Mouse (Mus musculus) heart, embryonic 14.5 days (tissue): ENCODE data around the gene 9530077C05Rik. TPM values are rescaled to one million over a fixed set of nuclear protein-coding genes. Genes with fewer than 3 reads are reported as not detected.

Experiments used
- ATAC-seq: fragments of 200-750 bp; cut with Nextera tagmentation; 2 replicates; pipeline ENCODE4 v1.8.0; 2017; ENCODE audit warnings: low read depth, moderate TSS enrichment; ENCODE audit not compliant: insufficient number of reproducible peaks, insufficient read depth, low FRiP score
- H3K27ac ChIP-seq, 2 experiments: fragments of 200-500 bp in 1 of 2; fragments of 300-500 bp in 1 of 2; sonication (generic) in 1 of 2; replicated peaks in 1 of 2; 2 replicates each; pipeline ENCODE4 v1.5.1; 2012 to 2014; ENCODE audit warnings: low read depth in 2 of 2, low read length in 2 of 2, control low read depth in 1 of 2, mild to moderate bottlenecking in 1 of 2, mixed read lengths in 1 of 2; ENCODE audit not compliant: control insufficient read depth in 1 of 2, insufficient read depth in 1 of 2
- H3K27me3 ChIP-seq: fragments of 300-500 bp; sonication (generic); 2 replicates; pipeline ENCODE4 v1.6.1; 2014; ENCODE audit warnings: mild to moderate bottlenecking, low read length, control low read depth; ENCODE audit not compliant: control insufficient read depth, insufficient read depth
- H3K36me3 ChIP-seq: fragments of 300-500 bp; sonication (generic); 2 replicates; pipeline ENCODE4 v1.6.1; 2014; ENCODE audit warnings: mild to moderate bottlenecking, control low read depth, low read length, mixed read lengths; ENCODE audit not compliant: control insufficient read depth, insufficient read depth
- H3K4me1 ChIP-seq, 2 experiments: fragments of 200-500 bp in 1 of 2; fragments of 300-500 bp in 1 of 2; sonication (generic) in 1 of 2; 2 replicates each; pipeline ENCODE4 v1.6.1; 2012 to 2014; ENCODE audit warnings: low read length in 2 of 2, control low read depth in 1 of 2, mixed read lengths in 1 of 2; ENCODE audit not compliant: control insufficient read depth in 2 of 2, insufficient read depth in 2 of 2
- H3K4me2 ChIP-seq: fragments of 300-500 bp; sonication (generic); 2 replicates; pipeline ENCODE4 v1.6.1; 2014; ENCODE audit warnings: mild to moderate bottlenecking, low read length
- H3K4me3 ChIP-seq, 2 experiments: fragments of 200-500 bp in 1 of 2; fragments of 300-500 bp in 1 of 2; sonication (generic) in 1 of 2; 2 replicates each; pipeline ENCODE4 v1.5.1; 2012 to 2014; ENCODE audit warnings: low read length in 2 of 2, mild to moderate bottlenecking in 2 of 2, control low read depth in 1 of 2, low read depth in 1 of 2, moderate library complexity in 1 of 2; ENCODE audit not compliant: control insufficient read depth in 1 of 2, insufficient read depth in 1 of 2
- H3K9ac ChIP-seq: fragments of 300-500 bp; sonication (generic); 2 replicates; pipeline ENCODE4 v1.6.1; 2014; ENCODE audit warnings: mild to moderate bottlenecking, low read length
- H3K9me3 ChIP-seq: fragments of 300-500 bp; sonication (generic); 2 replicates; pipeline ENCODE4 v1.6.1; 2016; ENCODE audit warnings: low read length, control low read depth; ENCODE audit not compliant: control insufficient read depth
- WGBS: fragments of 180-500 bp; shearing (Covaris S2); extraction: QIAGEN DNeasy Blood & Tissue Kit; methylation state at CpG from one replicate; pipeline ENCODE4 v1.1.7; 2014; 5-methylcytosine and 5-hydroxymethylcytosine counted together
- polyA plus RNA-seq: library from polyadenylated mRNA; unstranded; fragments of >200 nt; fragmentation: Nextera tagmentation; extraction: Ambion mirVana; gene quantifications from 2 replicates; pipeline ENCODE4 v1.2.1, GENCODE M21; 2014

9530077C05Rik gene
- polyA plus RNA-seq, 1 experiment from 2014 or later = 1.9 TPM

DNA sequence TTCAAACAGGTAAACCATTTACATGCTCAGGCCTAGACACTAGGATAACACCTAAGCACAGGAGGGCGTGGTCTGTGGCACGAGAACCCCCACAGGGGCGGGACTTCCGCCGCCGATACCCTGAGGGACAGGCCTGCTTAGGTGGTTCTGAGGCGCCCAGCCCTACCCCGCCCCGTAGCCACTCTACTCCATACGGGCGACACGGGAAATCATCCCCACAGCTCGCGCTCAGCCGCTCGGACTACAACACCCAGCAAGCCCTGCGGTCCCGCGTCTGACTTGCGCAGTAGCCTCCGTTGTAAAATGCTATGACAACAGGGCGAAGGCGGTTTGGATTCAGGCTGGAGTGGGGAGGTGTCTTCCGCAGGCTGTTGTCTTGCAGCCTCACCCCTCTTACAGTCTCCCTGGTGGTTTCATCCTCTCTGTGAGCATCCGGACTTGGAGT, 64.1 kb downstream of the 9530077C05Rik start, which contains the start of gene Bbs9:
Gene Bbs9, plus strand, starts transcription at position 292 of the 445 bp plus-strand sequence.
- H3K36me3 ChIP-seq = no peaks in the 10 kb centered on the region
- WGBS = 1% methylated on average over 25 of the region's 25 CpGs
- H3K4me3 ChIP-seq = peak within 1 kb of the TSS; percentile 68 to 72
- peak within 1 kb of the TSS; percentile 15 to 53; a peak in 2 of 4 replicates for H3K27ac ChIP-seq
- peak within 1 kb of the TSS; percentile 75 for H3K9ac ChIP-seq
- H3K4me2 ChIP-seq = peak within 1 kb of the TSS; percentile 75
- ATAC-seq = peak; percentile 97
- peaks cover 0 to 6% of the 10 kb centered on the region in 2 experiments; a peak in 2 of 4 replicates for H3K4me1 ChIP-seq
- no peaks in the 10 kb centered on the region for H3K27me3 ChIP-seq
- H3K9me3 ChIP-seq = no peaks in the 10 kb centered on the region

DNA sequence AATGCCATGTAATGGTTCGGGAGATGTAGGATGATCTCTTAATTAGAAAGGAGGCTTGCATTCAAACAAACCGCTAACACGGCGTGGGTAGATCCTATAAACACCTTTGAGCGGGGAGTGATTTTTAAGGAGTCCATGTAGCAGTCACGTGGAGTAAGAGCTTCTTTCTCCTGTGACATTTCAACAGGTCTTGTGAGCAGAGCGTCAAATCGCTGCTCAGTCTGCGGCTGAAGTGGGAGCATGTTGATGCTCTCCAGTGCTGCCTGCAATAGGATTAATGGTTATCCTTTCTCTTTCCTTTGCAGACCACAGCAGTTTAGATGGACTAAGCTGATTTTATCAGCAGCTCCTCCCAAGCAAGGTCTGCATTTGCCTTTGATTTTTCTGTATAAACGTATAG, 65.0 kb downstream of the 9530077C05Rik start:
- Histone ChIP-seq H3K9me3 (no peaks in the 10 kb centered on the region), H3K27ac (peak overlapping the region in 1 of 2 experiments; percentile 53; a peak in 1 of 4 replicates)
- ATAC-seq = no peak

GRCm38 (mm10) chr9:22478946-22479345, 67.6 kb downstream of the 9530077C05Rik start:
- no peaks in the 10 kb centered on the region for H3K27me3 ChIP-seq
- no peak overlapping the region for H3K27ac ChIP-seq
- H3K36me3 ChIP-seq = no peaks in the 10 kb centered on the region
- H3K4me3 ChIP-seq = no peak overlapping the region
- peaks cover 0 to 6% of the 10 kb centered on the region in 2 experiments; a peak in 2 of 4 replicates for H3K4me1 ChIP-seq
- no peak overlapping the region for H3K4me2 ChIP-seq
- WGBS = 87% methylated on average over 8 of the region's 8 CpGs
- no peaks in the 10 kb centered on the region for H3K9me3 ChIP-seq
- no peak overlapping the region for H3K9ac ChIP-seq
- no peak for ATAC-seq

More for the DNA sequence above, 65.0 kb downstream of the 9530077C05Rik start:
- peak overlapping the region; percentile 75 for H3K9ac ChIP-seq
- H3K36me3 ChIP-seq = no peaks in the 10 kb centered on the region
- peak overlapping the region; percentile 68 to 72 for H3K4me3 ChIP-seq
- WGBS = 4% methylated on average over 10 of the region's 10 CpGs
- peaks cover 0 to 6% of the 10 kb centered on the region in 2 experiments; a peak in 2 of 4 replicates for H3K4me1 ChIP-seq
- peak overlapping the region; percentile 75 for H3K4me2 ChIP-seq
- H3K27me3 ChIP-seq = no peaks in the 10 kb centered on the region

DNA sequence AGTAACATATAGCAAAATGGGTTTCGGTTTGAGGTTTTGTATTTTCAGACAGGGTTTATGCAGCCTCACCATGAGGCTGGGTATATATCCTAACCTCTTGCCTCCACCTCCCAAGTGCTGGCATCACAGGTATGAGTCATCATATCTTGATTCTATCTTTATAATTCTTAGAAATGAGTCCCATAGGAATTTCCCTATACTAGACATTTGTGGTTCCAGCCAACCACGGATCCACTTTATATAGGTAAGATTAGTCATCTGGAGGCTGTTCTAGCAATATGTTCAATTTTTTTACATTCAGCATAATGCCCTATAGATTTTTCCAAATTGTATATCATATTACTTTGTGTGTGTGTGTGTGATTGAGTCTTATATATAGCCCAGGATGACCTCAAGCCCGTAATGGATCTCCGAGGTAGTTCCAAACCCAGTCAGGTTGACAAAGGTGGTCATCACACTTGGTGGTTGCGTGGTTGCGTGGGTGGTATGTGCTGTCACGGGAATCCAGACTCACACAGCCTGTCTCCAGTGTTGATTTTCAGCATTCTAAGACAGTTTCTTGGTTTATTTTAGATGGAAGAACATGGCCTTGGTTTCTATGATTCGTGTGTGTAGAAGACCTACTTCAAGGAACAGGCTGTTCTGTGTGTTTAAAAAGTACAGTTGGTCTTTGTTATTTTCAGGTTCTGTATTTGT, 72.7 kb downstream of the 9530077C05Rik start:
- Histone ChIP-seq H3K4me3 (no peak overlapping the region), H3K27me3 (no peaks in the 10 kb centered on the region), H3K27ac (no peak overlapping the region), H3K9me3 (no peaks in the 10 kb centered on the region), H3K4me2 (no peak overlapping the region), H3K36me3 (no peaks in the 10 kb centered on the region), H3K4me1 (no peaks in the 10 kb centered on the region), H3K9ac (no peak overlapping the region)
- no peak for ATAC-seq
- 89% methylated on average over 8 of the region's 8 CpGs for WGBS

DNA sequence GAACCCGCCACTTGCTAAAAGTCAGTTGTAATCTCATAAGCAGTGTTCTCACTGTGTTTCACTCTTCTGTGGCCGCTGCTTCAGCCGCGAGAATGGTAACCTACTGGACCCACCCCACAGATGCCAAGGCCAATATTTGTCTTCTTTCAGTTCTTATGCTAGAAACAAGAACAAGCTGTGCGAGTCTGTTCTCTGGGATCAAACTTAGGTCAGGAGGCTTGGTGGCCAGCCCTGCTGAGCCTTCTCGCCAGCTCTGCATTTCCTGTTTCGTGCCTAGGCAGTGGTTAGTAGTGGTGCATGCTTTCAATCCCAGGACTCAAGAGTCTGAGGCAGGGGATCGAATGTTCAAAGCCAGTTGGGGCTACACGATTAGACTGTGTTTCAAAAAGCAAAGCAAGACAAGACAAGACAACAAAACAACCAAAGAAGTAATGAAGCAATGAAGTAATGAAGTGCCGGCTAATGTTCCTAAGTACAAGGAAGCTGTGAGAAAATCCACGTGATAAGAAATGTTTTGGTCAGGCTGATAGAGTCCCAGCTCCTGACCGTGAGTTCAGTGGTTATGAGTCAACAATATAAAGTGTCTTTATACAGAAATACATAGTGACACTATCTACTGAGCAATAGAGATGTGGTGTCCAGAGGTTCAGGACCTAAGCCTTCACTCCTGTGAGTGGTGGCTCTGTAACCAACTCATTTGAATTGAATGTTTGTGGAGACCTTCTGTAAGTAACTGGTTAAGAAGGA, 73.4 kb downstream of the 9530077C05Rik start:
- H3K4me2 ChIP-seq = no peak overlapping the region
- H3K36me3 ChIP-seq = no peaks in the 10 kb centered on the region
- H3K9ac ChIP-seq = no peak overlapping the region
- no peak overlapping the region for H3K4me3 ChIP-seq
- no peaks in the 10 kb centered on the region for H3K4me1 ChIP-seq
- ATAC-seq = no peak
- 81% methylated on average over 12 of the region's 12 CpGs for WGBS
- no peaks in the 10 kb centered on the region for H3K27me3 ChIP-seq
- H3K27ac ChIP-seq = no peak overlapping the region
- H3K9me3 ChIP-seq = no peaks in the 10 kb centered on the region

DNA sequence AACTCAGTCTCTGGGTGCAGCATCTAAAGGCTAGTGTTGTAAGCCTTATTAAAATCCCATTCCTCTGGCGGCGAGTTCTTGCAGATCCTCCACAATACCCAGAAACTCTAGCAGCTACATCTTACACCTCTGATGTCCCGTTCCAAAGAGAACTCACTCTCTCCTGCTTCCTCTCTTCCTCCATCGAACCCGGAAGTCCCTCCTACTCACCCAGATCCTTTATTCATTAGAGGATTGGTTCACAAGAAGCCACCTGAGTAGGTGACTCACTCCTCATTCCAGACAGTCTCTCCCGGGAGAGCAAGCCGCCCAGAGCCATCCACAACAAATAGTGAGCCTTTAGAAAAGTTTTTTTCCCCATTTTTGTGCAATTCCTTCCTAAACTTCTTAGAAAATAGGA, 74.9 kb downstream of the 9530077C05Rik start:
- Histone ChIP-seq H3K4me1 (no peaks in the 10 kb centered on the region), H3K36me3 (no peaks in the 10 kb centered on the region), H3K4me3 (no peak overlapping the region), H3K9ac (no peak overlapping the region), H3K4me2 (no peak overlapping the region), H3K9me3 (no peaks in the 10 kb centered on the region), H3K27ac (no peak overlapping the region), H3K27me3 (no peaks in the 10 kb centered on the region)
- 86% methylated on average over 7 of the region's 7 CpGs for WGBS
- no peak for ATAC-seq

DNA sequence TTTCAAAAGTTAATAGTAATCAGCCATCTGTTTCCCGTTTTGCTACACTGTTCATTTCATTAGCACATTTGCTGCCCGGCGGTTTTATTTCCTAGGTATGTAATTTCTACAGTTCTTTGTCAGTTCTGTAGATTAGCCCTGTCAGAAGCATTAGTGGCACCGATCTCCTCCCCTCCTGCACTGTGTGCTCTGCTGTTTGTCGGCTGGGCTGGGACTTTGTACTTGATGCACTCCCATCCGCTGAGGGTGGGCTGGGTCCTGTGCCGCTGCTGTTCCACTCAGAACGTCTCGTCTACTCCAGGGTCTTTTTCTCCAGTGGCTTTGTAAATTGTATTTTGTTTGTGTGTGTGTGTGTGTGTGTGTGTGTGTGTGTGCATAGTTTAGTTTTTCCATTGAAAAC, 77.7 kb downstream of the 9530077C05Rik start:
- Histone ChIP-seq H3K9me3 (no peaks in the 10 kb centered on the region), H3K27me3 (no peaks in the 10 kb centered on the region), H3K36me3 (no peaks in the 10 kb centered on the region), H3K4me2 (no peak overlapping the region), H3K27ac (no peak overlapping the region), H3K9ac (no peak overlapping the region), H3K4me1 (no peaks in the 10 kb centered on the region), H3K4me3 (no peak overlapping the region)
- 29% methylated on average over 9 of the region's 9 CpGs for WGBS
- ATAC-seq = no peak
